Mouse (Mus musculus) gastrocnemius, postnatal 10 days (tissue): ENCODE measurements around the gene Catsper3. TPM values are rescaled to one million over a fixed set of nuclear protein-coding genes. Genes with fewer than 3 reads are reported as not detected.
A peak's percentile ranks its signal among the peaks of the same experiment; 100 is the strongest.

Source experiments
- DNase-seq: peaks from one replicate; pipeline ENCODE4 v3.0.0; 2021; ENCODE audit warnings: mixed read lengths
- long read RNA-seq, 2 experiments: library from polyadenylated mRNA; stranded (forward); transcript quantifications; one replicate each; pipeline ENCODE4 v2.0.0; 2021
- total RNA-seq, 2 experiments: library from RNA; stranded (reverse); gene quantifications; 2 replicates each; pipeline ENCODE4 v1.2.3; 2021

Gene Catsper3
- under 1 TPM in 1 of 2 experiments, not detected in 1; 0.31 TPM for total RNA-seq
- long read RNA-seq, experiment 1, partial matches to known transcripts, result 0 of 2 reads
- long read RNA-seq, experiment 1, other reads (novel, unspliced or antisense), result 2 of 2 reads
- long read RNA-seq, experiment 2, result 0 reads

DNA sequence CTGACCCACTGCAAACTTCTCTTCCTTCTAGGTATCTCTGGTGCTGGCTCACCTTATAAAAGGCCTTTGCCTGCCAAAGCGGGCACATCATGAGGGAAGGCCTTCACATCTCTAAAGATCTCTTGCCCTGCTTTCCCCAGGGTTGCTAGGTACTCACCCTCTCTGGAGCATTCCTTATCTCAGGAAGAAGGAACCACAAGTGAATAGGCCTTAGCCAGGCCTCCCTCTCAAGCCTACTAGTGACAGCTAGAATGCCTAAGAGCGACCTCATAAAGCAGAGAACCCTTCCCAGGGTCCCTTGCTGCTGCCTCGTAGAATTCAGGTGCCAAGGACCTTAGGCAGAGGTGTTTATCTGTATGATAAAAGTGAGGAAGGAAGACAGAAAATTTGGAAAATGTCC, at the start of gene Catsper3:
Gene Catsper3 (plus strand): TSS at position 301 of the 400 bp plus-strand sequence.
- DNase-seq, result no peak

DNA sequence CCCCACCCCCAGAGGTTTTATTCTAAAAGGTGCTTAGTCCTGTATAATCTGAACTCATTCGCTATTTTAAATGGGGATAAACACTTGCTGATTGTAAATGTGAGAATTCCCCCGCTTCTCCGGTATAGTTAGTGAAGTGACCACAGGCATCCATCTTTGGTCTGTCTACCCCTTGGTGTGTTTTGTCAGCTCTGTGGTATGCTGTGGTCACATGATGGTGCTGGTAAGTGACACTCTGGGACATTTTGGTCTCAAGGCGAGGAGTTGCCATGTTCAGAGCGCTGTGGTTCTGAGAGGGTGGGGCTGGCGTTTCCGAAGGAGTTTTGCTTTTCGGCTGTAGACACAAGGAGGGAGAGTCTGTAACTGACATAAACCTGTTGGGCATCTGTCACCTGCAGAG, 46.5 kb upstream of the Catsper3 start:
- DNase-seq, result no peak

DNA sequence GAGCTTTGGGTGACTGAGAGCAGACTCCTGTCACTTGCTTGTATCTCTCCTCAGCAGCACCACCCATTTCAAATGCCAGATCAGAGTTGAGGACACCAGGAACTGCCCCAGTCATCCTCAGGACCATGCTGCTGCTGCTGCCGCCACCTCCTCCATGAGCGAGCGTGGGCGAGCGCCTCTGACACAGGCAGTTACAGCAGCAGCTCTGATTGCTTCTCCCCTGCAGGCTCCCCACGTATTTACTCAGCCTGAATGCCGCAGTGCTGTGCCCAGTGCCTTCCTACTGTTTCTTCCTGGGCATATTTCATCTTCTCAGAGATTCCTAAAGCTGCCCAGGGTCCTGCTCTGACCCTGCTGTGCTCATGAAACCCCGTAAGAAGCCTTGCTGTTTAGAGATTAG, 42.1 kb upstream of the Catsper3 start:
- no peak for DNase-seq

DNA sequence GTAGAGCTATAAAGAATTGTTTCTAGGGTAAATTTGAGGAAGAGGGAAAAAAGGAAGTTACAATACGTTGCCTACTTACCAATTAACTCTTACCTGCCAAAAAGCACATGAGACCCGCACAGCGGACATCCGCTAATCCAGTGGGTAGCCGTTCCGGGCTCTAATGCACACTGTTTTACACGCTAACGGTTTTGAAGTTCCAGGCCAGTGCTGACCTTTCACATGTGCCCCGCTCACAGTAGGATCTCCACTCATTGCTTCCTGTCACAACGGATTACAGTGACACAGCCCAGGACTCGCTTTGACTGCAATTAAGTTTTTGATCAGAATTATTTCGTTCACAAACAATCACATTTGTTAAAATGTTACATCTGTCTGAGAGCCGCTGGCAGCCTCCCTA, 30.0 kb upstream of the Catsper3 start:
- no peak for DNase-seq

DNA sequence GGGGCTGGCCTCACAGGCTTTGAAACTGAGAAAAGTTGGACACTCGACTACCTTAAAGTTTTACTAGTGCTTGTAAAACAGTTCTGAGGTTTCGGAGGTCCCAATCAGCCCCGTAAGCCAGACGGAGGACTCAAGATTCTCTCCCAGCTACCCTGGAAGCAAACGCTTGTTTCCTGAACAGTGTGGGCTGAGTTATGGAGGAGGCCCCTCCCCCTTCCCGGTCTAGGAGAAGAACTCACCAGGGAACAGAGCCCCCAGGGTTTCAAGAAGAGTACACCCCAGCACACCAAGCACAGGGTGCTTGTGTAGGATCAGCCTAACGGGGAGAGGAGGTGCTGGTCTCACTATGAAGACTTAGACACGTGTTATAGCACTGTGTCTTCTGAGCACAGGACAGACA, 27.6 kb upstream of the Catsper3 start:
- DNase-seq, result no peak

DNA sequence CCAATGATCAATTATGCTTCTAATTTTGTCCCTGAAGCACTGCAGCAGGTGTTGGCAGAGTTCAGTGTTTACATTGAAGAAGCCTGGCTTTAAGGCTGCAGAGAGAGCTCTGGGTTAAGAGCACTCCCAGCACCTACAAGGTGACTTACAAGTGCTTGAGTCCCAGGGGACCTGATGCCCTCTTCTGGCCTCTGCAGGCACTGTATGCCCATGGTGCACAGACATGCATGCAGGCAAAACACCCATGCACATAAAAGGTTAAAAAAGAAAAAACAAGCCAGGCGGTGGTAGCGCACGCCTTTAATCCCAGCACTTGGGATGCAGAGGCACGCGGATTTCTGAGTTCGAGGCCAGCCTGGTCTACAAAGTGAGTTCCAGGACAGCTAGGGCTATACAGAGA, 26.7 kb upstream of the Catsper3 start:
- DNase-seq, result no peak

DNA sequence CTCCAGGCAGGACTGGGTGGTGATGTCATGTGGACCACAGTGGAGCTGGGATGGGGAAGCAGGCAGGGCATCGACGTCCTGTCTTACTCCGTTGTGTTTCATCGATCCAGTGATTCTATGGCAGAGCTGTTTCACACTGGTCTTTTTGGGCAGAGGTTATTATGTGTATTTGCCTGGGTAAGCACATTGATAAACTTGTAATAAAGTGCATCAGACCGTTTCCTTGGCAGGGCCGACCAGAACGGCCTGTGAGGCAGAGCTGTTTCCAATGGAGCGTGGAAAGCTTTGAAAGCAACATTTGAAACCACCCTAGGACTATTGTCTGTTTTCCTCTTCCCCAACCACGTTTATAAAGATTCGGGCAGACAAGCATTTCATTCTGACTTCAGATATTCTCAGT, 23.8 kb upstream of the Catsper3 start:
- no peak for DNase-seq

DNA sequence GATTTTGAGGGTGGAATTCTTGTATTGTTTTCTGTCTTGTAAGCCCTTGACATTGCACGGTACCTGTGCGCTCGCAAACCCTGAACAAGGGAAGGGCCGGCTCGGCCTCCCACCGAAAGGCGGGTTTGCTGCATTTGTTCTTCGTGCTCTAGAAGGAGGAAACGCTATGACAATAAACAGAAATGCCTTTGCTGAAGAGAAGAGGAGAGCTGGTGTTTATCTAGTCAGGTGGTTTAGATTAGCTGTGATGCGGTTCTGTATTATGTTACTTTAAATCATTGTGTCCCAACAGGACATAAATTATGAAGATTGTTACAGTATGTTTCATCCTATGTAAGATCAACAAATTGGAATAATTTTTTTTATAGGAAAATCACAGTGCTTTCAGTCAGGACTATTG, 22.9 kb upstream of the Catsper3 start:
- DNase-seq, result no peak

DNA sequence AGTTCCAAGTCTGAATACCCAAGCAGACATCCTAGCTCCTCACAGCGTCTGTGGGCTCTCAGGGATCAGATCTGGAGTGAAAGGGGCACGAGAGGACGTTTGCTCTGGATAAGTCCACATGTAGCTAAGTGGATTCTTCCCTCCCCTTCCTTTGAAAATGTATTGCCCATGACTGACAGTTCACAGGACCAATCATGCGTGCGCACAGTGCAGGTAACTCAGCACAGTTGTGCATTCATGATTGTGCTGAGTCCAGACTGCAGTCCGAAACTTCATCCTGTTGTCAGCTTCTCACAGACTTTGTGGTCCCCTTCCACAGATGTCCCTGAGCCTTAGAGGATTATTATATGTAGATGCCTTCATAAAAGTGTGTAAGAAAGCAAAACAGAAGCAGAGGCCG, 10.0 kb upstream of the Catsper3 start:
- no peak for DNase-seq

DNA sequence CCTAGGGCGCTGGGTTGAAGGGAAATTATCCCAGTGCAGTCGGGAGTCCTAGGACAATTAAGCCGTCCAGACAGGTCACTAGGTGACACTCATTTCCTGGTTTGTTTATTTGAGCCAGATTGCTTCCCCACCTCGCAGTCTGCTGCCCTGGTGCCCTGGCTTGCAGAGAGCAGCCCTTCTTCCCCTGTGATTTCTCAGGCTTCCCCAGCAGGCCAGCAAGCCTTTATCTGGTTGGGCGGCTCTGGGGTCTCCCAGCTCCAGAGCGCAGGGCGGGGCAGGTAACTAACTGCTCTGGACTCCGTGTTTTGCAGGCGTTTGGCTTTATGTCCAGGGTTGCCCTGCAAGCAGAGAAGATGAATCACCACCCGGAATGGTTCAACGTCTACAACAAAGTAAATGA, 9.3 kb upstream of the Catsper3 start:
- DNase-seq, result no peak

DNA sequence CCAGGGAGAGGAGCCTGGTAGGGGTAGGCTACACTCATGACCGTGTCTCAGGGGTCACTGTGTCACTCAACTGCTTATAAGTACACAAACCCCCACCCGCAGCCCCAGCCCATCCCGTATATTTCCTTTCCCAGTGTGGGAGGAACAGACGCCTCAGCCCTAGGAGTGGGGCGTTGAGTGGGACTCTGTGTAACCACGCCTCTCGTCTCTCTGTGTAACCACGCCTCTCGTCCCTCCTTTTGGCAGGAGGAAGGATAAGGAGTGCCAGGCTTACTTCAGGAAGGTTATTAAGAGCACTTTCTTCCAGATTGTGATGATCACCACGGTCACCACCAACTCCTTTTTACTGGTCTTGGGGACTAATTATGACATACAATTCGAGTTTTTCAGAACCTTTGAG, 1.8 kb downstream of the Catsper3 start:
- no peak for DNase-seq

DNA sequence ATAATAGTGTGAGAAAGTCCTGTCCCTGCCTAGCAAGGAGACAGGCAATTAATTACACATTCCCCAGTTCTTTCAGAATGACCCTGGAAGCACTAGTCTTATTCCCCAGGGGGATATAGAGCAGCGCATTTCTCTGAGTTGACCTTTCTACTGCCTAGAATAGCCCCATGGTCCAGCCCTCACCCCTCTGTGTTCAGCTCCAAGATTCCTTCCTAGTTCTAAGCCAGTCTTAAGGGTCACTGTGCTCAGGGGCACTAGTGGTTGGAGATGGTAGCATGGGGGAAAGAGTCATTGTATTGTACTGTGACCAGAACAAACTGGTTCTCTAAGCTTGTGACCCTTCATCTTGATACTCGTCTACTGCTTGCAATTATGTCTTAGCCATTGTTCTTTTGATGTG, 16.9 kb downstream of the Catsper3 start:
- no peak for DNase-seq

DNA sequence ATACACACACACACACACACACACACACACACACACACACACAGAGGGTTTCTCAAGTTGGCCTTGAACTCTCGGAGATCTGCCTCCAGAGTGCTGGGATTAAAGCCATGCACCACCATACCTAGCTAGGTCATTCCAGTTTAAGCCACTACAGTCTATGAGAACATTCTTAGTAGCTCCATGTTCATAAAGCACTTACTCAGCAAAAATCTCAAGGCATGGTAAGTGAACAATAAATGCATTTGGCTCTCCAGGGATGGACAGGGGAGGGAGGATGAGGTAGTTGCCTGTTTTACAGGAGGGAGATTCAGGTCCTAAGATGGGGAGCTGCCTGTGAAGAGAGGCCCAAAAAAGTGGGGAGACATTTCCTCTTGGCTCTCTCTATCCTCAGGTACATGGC, 19.6 kb downstream of the Catsper3 start:
- no peak for DNase-seq

DNA sequence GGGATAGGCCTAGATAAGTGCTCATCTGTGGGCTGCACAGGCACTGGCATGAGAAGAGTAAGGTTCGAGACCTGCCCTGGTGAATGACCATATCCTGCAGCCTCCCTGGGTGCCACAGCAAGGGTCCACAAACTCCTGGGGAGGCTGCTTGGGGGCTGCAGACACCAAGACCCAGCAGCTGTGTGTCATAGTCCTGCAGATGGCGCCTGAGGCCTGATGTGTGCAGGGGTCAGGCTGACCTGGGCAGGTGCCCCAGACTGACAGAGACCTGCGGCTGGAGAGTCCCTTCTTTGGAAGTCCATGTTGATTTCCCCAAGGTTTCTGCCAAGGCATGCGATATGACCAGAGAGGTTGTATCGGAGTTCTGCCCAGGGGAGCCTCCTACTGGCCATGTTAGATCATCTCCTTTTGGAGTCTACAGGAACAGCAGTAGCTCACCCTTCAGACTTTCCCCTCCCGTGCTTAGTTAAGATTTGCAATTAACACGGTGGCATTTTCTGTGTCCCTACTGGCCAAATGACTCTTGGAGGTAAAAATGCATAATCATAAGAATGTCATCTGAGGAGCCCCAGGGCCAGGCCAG, 24.8 kb downstream of the Catsper3 start:
- DNase-seq, result no peak

DNA sequence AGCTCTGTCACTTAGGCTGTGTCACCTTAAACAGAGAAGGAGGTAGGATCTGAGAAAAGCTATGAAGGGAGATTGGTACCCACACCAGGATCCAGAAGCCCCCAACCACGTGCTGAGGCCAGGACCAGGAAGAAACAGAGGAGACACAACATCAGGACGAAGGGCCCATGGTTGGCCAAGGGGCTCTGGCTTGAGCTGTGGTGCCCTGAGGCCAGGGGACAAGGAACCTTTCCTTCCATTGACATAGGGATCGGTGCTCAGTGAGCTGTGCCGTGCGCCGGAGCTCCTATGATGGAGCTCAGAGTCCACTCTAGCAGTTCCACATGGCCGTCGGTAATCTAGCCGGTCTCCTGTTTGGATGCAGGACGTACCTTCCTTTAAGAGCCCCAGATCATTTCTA, 25.3 kb downstream of the Catsper3 start:
- no peak for DNase-seq

DNA sequence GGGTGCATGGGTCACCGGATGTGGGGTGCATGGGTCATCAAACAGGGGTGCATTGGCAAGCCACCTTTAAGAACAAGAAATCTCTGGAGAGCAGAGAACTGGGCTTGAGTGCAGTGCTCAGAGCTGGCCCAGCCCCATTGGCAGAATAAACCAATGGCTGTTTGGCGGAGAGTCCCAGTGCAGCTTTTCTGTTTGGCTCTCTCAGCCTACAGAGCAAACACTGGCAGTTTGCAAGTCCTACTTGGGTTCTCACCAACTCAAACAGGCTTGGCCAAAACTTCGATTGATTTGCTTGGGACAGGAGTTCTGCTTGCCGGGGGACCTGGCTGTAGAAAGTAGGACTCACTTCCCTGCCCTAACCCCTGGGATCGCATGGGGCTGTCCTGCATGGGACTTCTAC, 26.6 kb downstream of the Catsper3 start:
- DNase-seq, result no peak

DNA sequence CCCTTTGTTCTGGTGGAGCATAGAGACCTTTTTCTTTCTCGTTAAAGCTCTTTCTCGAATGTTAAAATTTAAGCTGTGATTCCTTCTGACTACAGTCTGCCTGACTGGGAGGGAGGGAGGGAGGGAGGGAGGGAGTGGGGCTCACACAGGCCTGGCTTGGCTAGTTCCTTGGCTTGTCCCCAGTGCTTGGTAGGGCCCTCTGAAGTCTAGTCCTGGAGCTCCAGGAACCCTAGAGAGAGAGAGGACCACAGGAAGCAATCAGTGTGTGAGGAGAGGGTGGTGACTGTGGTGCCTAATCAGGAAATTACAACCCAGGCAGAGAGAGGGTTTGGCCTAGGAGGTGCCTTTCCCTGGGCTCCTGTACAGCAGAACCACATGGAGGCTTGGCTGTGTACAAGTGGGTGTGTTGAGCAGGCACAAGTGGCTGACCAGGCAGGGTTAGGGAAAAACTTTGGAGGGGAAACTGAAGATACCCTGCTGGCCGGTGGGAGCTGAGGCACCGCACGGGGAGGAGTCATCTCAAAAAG, 29.2 kb downstream of the Catsper3 start:
- DNase-seq, result no peak

DNA sequence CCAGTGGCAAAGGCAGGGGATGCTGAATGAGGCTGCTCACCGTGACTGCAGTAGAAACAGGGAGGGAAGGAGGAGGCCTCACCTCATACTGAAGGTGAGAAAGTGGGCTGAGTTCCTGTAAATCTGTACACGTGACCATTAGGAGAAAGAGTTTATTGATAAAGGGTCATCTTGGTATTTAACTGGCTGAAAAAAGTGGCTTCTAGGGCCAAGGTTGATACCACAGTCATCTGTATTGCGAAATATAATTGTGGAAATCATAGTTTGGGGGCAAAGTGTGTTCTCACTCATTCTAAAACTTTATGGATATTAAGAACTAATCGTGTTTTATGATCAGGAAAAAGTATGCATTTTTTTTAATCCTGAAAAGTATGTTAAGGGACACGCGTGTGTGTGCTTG, 30.5 kb downstream of the Catsper3 start:
- DNase-seq, result no peak

DNA sequence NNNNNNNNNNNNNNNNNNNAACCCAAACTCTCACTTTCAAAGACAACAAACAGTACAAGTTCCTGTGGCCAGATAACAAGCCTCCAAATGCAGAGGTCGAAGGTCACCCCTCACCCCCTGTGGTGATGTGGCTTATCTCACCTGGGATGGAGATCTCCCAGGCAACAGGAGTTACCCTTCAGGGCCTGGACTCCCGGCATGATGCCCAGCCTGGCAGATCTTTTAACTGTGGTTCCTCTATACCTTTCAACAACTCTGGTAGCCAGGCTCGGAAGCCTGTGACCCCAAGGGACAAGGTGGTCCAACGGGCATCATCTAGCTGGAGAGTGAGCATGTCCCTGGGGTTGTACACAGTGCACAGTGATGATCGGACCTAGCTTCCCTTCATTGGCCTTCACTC, 38.1 kb downstream of the Catsper3 start:
- no peak for DNase-seq

DNA sequence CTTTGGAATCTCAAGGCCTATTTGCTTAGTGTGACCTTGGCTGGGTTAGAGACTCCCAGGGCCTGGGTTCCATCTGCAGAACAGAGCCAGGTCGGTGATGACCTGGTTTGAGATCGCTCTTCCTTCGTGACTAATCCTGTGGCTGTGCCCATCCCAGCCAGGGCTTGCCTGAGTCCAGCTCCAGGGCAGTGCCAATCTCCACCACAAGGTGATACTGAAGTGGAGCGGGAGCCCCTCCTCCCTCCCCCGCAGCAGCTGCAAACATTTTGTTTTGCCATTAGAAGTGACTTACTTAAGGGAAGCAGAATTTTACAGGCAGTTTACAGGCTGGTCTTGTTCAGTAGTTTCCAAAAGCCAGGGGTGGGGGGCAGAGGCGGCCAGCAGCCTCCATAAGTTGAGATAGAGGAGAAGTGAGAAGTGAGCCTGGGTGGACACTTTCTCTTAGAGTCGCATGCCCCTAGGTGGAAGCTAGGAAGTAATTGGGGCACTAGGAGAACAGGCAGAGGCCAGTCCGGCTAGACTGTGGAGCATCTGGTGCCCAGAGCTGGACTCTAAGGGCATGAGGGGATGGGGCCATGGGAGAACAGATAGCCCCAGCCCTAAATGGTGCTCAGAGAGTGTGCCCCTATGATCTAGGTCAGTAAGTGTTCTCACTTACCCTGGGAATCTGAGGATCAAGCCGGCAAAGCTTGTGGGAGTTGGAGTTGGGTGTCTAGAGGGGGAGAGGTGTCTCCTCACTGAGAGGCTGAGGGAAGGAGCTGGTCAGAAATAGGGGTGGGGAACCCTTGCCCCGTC, 40.0 kb downstream of the Catsper3 start:
- no peak for DNase-seq

DNA sequence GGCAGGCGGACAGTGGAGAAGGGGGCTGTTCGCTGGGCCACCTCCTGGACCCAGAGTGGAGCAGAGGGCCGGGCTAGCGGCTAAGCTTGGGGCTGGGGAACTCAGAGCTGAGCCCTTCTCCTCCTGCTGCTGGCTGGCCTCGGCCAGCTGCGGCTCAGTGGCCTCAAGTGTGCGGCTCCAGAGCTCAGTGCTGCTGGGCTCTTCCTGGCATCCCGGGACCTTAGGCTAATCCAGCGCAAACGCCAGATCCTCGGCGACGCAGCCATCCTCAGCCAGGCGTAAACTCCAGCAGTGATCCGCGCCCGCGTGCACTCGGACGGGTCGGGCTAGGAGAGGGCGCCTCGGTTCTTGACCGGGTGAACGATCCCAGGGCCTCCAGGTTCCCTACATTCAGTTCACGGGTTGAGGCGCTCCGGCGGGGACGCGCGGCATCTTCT, 40.9 kb downstream of the Catsper3 start:
- DNase-seq, result no peak

DNA sequence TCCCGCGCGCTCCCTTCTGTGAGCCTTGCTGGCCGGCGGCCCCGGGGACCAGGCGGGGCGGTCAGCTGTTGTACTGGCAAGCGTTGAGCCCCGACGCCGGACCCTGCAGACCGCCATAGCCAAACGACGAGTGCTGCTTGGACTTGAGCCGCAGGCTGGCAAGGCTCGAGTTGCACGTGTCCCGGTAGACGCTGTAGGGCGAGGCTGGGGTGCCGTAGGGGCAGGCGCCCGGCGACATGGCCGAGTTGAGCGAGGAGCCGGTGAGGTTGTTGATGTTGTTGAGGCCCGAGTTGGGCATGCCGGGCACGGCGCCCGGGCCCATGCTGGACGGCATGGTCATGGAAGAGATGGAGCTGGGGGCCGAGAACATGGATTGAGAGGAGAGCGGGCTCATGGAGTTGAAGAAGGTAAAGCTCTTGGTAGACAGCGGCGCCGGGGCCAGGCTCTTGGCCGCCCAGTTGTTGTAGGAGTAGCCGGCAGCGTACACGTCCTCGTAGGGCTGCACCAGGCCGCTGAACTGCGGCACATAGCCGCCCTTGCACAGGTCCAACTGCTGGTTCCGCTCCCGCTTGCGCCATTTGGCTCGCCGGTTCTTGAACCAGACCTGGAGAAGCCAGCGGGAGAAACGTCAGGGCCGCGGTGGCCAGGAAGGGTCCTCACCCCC, 41.8 kb downstream of the Catsper3 start:
- DNase-seq, result peak; percentile 52
